Mouse (Mus musculus) cerebellum, adult 2 months (tissue): Measurements from ENCODE around the gene Mllt11. TPM values are rescaled to one million over a fixed set of nuclear protein-coding genes. Genes with fewer than 3 reads are reported as not detected.
A peak's percentile ranks its signal among the peaks of the same experiment; 100 is the strongest.

ENCODE experiments used
- DNase-seq, 2 experiments: peaks; one replicate each; pipeline ENCODE4 v3.0.0; 2021
- H3K27ac ChIP-seq: fragments of 200-500 bp; 2 replicates; pipeline ENCODE4 v1.5.1; 2012; ENCODE audit warnings: low read length, control low read depth, inconsistent platforms; ENCODE audit not compliant: insufficient read depth
- H3K27me3 ChIP-seq: fragments of 200-500 bp; 2 replicates; pipeline ENCODE4 v1.6.1; 2012; ENCODE audit warnings: inconsistent platforms, mild to moderate bottlenecking, low read length, moderate library complexity; ENCODE audit not compliant: control insufficient read depth, insufficient read depth
- H3K4me1 ChIP-seq: fragments of 200-500 bp; 2 replicates; pipeline ENCODE4 v1.6.1; 2011; ENCODE audit warnings: low read length; ENCODE audit not compliant: control insufficient read depth, insufficient read depth
- H3K4me3 ChIP-seq: fragments of 200-500 bp; replicated peaks from 2 replicates; pipeline ENCODE3; 2011; ENCODE audit warnings: mild to moderate bottlenecking, low read depth, low read length, control low read depth; ENCODE audit not compliant: insufficient read depth
- CTCF ChIP-seq: fragments of 200-500 bp; IDR thresholded peaks from 2 replicates; pipeline ENCODE4 v1.5.1; 2011; ENCODE audit warnings: low read depth, mild to moderate bottlenecking, control low read depth, low read length, moderate library complexity, borderline replicate concordance; ENCODE audit not compliant: insufficient read depth
- POLR2A ChIP-seq: fragments of 200-500 bp; IDR thresholded peaks from 2 replicates; pipeline ENCODE4 v1.6.1; 2011; ENCODE audit warnings: low read length, control low read depth, borderline replicate concordance; ENCODE audit not compliant: insufficient read depth
- WGBS: fragments of 180-500 bp; shearing (Covaris S2); methylation state at CpG from one replicate; pipeline ENCODE4 v1.1.7; 2018; 5-methylcytosine and 5-hydroxymethylcytosine counted together
- polyA plus RNA-seq: library from polyadenylated mRNA; depleted of rRNA; stranded (reverse); fragments of >200 nt; gene quantifications from 2 replicates; pipeline ENCODE4 v1.2.3, GENCODE M21; 2012

Mllt11 gene
- polyA plus RNA-seq, 1 experiment: 352 TPM

GRCm38 (mm10) chr3:95230495-95231297, 1.3 kb downstream of the Mllt11 start:
- no peak for DNase-seq
- no peaks in the 10 kb centered on the region for H3K27me3 ChIP-seq
- H3K4me3 ChIP-seq: peak overlapping the region; percentile 72
- WGBS: 21% methylated on average over 8 of the region's 8 CpGs
- peaks cover 19% of the 10 kb centered on the region for H3K4me1 ChIP-seq
- peak overlapping the region; percentile 49 for H3K27ac ChIP-seq
- TF ChIP-seq CTCF: no peak
- no peak for TF ChIP-seq POLR2A

- peak overlapping the region; percentile 72 for H3K4me3 ChIP-seq
- TF ChIP-seq POLR2A: no peak
- H3K27me3 ChIP-seq: no peaks in the 10 kb centered on the region
- H3K4me1 ChIP-seq: peaks cover 19% of the 10 kb centered on the region
- WGBS: 1% methylated on average over 13 of the region's 13 CpGs
- peak overlapping the region; percentile 52 for H3K27ac ChIP-seq
- peak; percentile 51 to 55 for DNase-seq
Measured at GRCm38 (mm10) chr3:95229781-95230494, 2.0 kb downstream of the Mllt11 start.

- Histone ChIP-seq H3K27ac (peak overlapping the region; percentile 52), H3K4me3 (peak overlapping the region; percentile 72), H3K27me3 (no peaks in the 10 kb centered on the region), H3K4me1 (peaks cover 19% of the 10 kb centered on the region)
- 1% methylated on average over 43 of the region's 43 CpGs for WGBS
- DNase-seq: peak; percentile 53 to 63
- TF ChIP-seq CTCF (no peak), POLR2A (no peak)
Measured at GRCm38 (mm10) chr3:95228894-95229780, 2.8 kb downstream of the Mllt11 start.

GRCm38 (mm10) chr3:95228148-95228893, 3.6 kb downstream of the Mllt11 start, which contains the start of gene Cdc42se1:
Gene Cdc42se1 (plus strand): TSS chr3:95228732.
- DNase-seq: peak; percentile 89 to 91
- Histone ChIP-seq H3K4me3 (peak within 1 kb of the TSS; percentile 72), H3K27ac (peak within 1 kb of the TSS; percentile 63), H3K4me1 (peaks cover 19% of the 10 kb centered on the region), H3K27me3 (no peaks in the 10 kb centered on the region)
- WGBS: under 1% methylated on average over 64 of the region's 64 CpGs
- TF ChIP-seq POLR2A (peak; percentile 88), CTCF (no peak)

GRCm38 (mm10) chr3:95227214-95227613, 4.8 kb downstream of the Mllt11 start:
- H3K4me3 ChIP-seq: peak overlapping the region; percentile 67
- DNase-seq: peak in 1 of 2 experiments; percentile 35
- H3K4me1 ChIP-seq: peaks cover 19% of the 10 kb centered on the region
- no peaks in the 10 kb centered on the region for H3K27me3 ChIP-seq
- WGBS: 0% methylated on average over 1 of the region's 1 CpGs
- no peak for TF ChIP-seq CTCF
- no peak for TF ChIP-seq POLR2A
- peak overlapping the region; percentile 51 for H3K27ac ChIP-seq

GRCm38 (mm10) chr3:95224295-95224694, 7.7 kb downstream of the Mllt11 start:
- 35% methylated on average over 6 of the region's 6 CpGs for WGBS
- no peak overlapping the region for H3K4me3 ChIP-seq
- DNase-seq: no peak
- TF ChIP-seq POLR2A (no peak), CTCF (no peak)
- H3K4me1 ChIP-seq: peaks cover 4% of the 10 kb centered on the region; the same call in 1 of the 2 replicates
- H3K27me3 ChIP-seq: no peaks in the 10 kb centered on the region
- peak overlapping the region; percentile 25; the same call in 1 of the 2 replicates for H3K27ac ChIP-seq
